Mouse (Mus musculus): ENCODE measurements around the gene Nedd1. TPM values are rescaled to one million over a fixed set of nuclear protein-coding genes. Genes with fewer than 3 reads are reported as not detected.

Gene Nedd1
- polyA plus RNA-seq, 1 experiment from 2014 or later, result 51.1 TPM

GRCm38 (mm10) chr10:92652399-92652920 is 69.8 kb downstream of the Nedd1 start:
- Histone ChIP-seq H3K9me3 (ENCODE audit: low read length) (no peaks in the 10 kb centered on the region), H3K36me3 (ENCODE audit: insufficient read depth, low read length) (no peaks in the 10 kb centered on the region), H3K27ac (ENCODE audit: low read length) (no peak overlapping the region), H3K4me2 (replicated peaks; ENCODE audit: low read depth, low read length) (no peak overlapping the region), H3K4me3 (ENCODE audit: low read length) (no peak overlapping the region), H3K4me1 (ENCODE audit: insufficient read depth, low read length) (no peaks in the 10 kb centered on the region), H3K27me3 (ENCODE audit: insufficient read depth, low read length) (no peaks in the 10 kb centered on the region), H3K9ac (replicated peaks; ENCODE audit: low read length) (no peak overlapping the region)
- no peak for ATAC-seq (ENCODE audit: low FRiP score, low TSS enrichment)
- 31% methylated on average over 3 of the region's 3 CpGs for whole genome bisulfite sequencing

DNA sequence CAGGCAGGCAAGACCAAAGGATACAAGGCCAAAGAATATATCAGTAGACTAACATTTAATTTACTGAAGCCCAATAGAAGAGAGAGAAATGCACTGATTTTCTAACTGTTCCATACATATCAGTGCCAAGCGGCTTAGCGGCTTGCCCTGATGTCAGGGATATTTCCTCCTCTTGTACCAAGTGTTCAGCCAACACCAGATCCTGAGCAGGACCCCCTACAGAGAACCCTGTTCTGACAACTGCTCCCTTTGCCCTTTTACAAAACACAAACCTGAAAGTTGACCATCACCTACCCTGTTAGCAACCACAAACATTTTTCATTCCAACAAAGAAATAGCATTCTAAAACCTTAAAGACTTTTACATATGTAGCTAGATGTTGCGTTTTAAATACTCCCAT is 71.0 kb downstream of the Nedd1 start:
- WGBS, result 87% methylated on average over 3 of the region's 3 CpGs
- no peak overlapping the region for H3K27ac ChIP-seq (ENCODE audit: low read length)
- no peak overlapping the region for H3K9ac ChIP-seq (replicated peaks; ENCODE audit: low read length)
- H3K4me3 ChIP-seq (ENCODE audit: low read length), result no peak overlapping the region
- H3K4me2 ChIP-seq (replicated peaks; ENCODE audit: low read depth, low read length), result no peak overlapping the region
- H3K36me3 ChIP-seq (ENCODE audit: insufficient read depth, low read length), result no peaks in the 10 kb centered on the region
- no peaks in the 10 kb centered on the region for H3K4me1 ChIP-seq (ENCODE audit: insufficient read depth, low read length)
- no peak for ATAC-seq (ENCODE audit: low FRiP score, low TSS enrichment)
- no peaks in the 10 kb centered on the region for H3K9me3 ChIP-seq (ENCODE audit: low read length)
- no peaks in the 10 kb centered on the region for H3K27me3 ChIP-seq (ENCODE audit: insufficient read depth, low read length)

DNA sequence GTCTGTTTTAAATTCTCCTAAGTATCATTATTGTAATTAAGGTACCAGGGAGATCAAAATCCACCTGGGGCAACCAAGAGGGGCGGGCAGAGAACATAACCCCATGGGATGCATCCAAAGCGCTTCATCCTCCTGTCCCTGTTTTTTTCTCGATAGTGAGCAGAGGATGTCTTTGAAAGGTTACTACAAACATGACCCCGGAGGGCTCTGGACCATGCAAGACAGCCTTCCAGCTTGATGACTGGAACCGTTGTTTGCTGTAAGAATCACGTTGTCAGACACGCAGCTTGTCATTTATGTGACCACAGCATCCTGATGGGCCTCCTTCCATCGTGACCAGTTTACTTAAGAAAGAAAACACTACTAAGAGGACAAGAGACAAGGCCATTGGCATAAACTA is 73.1 kb downstream of the Nedd1 start:
- Histone ChIP-seq H3K27me3 (ENCODE audit: insufficient read depth, low read length) (no peaks in the 10 kb centered on the region), H3K27ac (ENCODE audit: low read length) (peak overlapping the region; percentile 7; the same call in 1 of the 2 replicates), H3K4me2 (replicated peaks; ENCODE audit: low read depth, low read length) (no peak overlapping the region), H3K9me3 (ENCODE audit: low read length) (no peaks in the 10 kb centered on the region), H3K36me3 (ENCODE audit: insufficient read depth, low read length) (no peaks in the 10 kb centered on the region), H3K9ac (replicated peaks; ENCODE audit: low read length) (no peak overlapping the region), H3K4me1 (ENCODE audit: insufficient read depth, low read length) (peaks cover 6% of the 10 kb centered on the region), H3K4me3 (ENCODE audit: low read length) (no peak overlapping the region)
- WGBS, result 23% methylated on average over 8 of the region's 8 CpGs
- ATAC-seq (ENCODE audit: low FRiP score, low TSS enrichment), result no peak

DNA sequence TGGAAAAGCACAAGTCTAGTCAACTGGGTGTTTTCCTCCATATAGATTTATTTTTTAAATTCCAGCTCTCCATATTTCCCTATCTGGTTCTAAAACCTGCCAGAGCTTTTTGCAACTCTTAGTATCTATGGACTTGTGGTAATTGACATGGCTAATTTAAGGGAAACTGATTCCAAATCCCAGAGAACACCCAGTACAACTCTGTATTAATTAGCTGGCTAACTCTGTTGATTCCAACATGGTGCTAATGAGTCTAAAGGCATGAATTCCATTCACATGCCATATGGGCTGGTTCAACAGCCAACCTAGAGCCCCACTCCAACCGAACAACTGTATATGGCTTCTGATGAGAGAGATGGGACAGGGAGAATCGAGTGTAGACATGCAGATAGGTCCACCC is 74.5 kb downstream of the Nedd1 start:
- no peak overlapping the region for H3K4me2 ChIP-seq (replicated peaks; ENCODE audit: low read depth, low read length)
- no peak overlapping the region for H3K27ac ChIP-seq (ENCODE audit: low read length)
- H3K4me3 ChIP-seq (ENCODE audit: low read length), result no peak overlapping the region
- WGBS, result 86% methylated on average over 2 of the region's 2 CpGs
- no peaks in the 10 kb centered on the region for H3K9me3 ChIP-seq (ENCODE audit: low read length)
- H3K27me3 ChIP-seq (ENCODE audit: insufficient read depth, low read length), result no peaks in the 10 kb centered on the region
- H3K9ac ChIP-seq (replicated peaks; ENCODE audit: low read length), result no peak overlapping the region
- H3K36me3 ChIP-seq (ENCODE audit: insufficient read depth, low read length), result no peaks in the 10 kb centered on the region
- peaks cover 11% of the 10 kb centered on the region for H3K4me1 ChIP-seq (ENCODE audit: insufficient read depth, low read length)
- ATAC-seq (ENCODE audit: low FRiP score, low TSS enrichment), result no peak

GRCm38 (mm10) chr10:92643995-92644394 is 78.2 kb downstream of the Nedd1 start:
- 38% methylated on average over 8 of the region's 8 CpGs for WGBS
- H3K9me3 ChIP-seq (ENCODE audit: low read length), result no peaks in the 10 kb centered on the region
- peak; percentile 84; the same call in 1 of the 2 replicates for ATAC-seq (ENCODE audit: low FRiP score, low TSS enrichment)
- H3K27me3 ChIP-seq (ENCODE audit: insufficient read depth, low read length), result no peaks in the 10 kb centered on the region
- no peak overlapping the region for H3K4me2 ChIP-seq (replicated peaks; ENCODE audit: low read depth, low read length)
- no peak overlapping the region for H3K27ac ChIP-seq (ENCODE audit: low read length)
- no peaks in the 10 kb centered on the region for H3K36me3 ChIP-seq (ENCODE audit: insufficient read depth, low read length)
- H3K4me3 ChIP-seq (ENCODE audit: low read length), result no peak overlapping the region
- H3K4me1 ChIP-seq (ENCODE audit: insufficient read depth, low read length), result peaks cover 11% of the 10 kb centered on the region
- H3K9ac ChIP-seq (replicated peaks; ENCODE audit: low read length), result no peak overlapping the region

DNA sequence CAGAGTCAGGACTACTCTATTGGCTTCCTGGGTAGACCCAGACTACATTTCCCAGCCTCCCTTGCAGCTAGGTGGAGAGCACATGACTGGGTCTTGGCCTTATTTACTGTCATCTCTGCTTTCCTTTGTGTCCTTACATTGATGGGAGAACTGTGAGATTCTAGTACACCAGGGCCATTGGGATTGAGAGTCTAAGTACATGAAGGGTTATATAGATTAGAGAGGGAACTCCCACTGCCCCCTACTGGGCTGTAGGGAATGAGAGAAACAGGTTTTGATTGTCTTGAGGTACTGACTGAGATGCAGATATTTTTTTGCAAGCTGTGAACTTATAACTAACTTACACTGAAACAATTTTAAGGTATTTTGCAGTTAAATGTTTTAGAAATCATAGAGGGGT is 81.2 kb downstream of the Nedd1 start:
- no peak for ATAC-seq (ENCODE audit: low FRiP score, low TSS enrichment)

More for the DNA sequence above, 81.2 kb downstream of the Nedd1 start:
- no peak overlapping the region for H3K9ac ChIP-seq (replicated peaks; ENCODE audit: low read length)
- peaks cover 11% of the 10 kb centered on the region for H3K4me1 ChIP-seq (ENCODE audit: insufficient read depth, low read length)
- no peaks in the 10 kb centered on the region for H3K27me3 ChIP-seq (ENCODE audit: insufficient read depth, low read length)
- H3K27ac ChIP-seq (ENCODE audit: low read length), result no peak overlapping the region
- H3K36me3 ChIP-seq (ENCODE audit: insufficient read depth, low read length), result no peaks in the 10 kb centered on the region
- no peak overlapping the region for H3K4me3 ChIP-seq (ENCODE audit: low read length)
- H3K9me3 ChIP-seq (ENCODE audit: low read length), result peaks cover 15% of the 10 kb centered on the region
- H3K4me2 ChIP-seq (replicated peaks; ENCODE audit: low read depth, low read length), result no peak overlapping the region

Data from kidney, embryonic 16.5 days (tissue).